Mouse (Mus musculus) effector memory CD4-positive, alpha-beta T cell, adult 7 months (primary cell): ENCODE results near the gene Defa32. TPM values are rescaled to one million over a fixed set of nuclear protein-coding genes. Genes with fewer than 3 reads are reported as not detected.

Experiments
- polyA plus RNA-seq: library from polyadenylated mRNA; unstranded; fragments of 100-300 nt; shearing (Covaris generic); gene quantifications from one replicate; pipeline ENCODE4 v1.2.1, GENCODE M21; 2017

The Defa32 gene
- polyA plus RNA-seq: not detected

GRCm38 (mm10) chr8:21528732-21529131 is at the start of gene Defa32:
Gene Defa32 (plus strand): TSS chr8:21529032.

GRCm38 (mm10) chr8:21508958-21509357 is 19.9 kb upstream of the Defa32 start, which contains the start of gene Defa20:
Gene Defa20 (plus strand): TSS chr8:21509258.

GRCm38 (mm10) chr8:21565086-21565485 is 36.3 kb downstream of the Defa32 start, which contains the start of gene Defa37:
Gene Defa37 (plus strand): TSS chr8:21565386.

Other genes starting within 250 kb of the Defa32 start
- not detected for gene Defa27, start 213.5 kb upstream of the Defa32 start, polyA plus RNA-seq
- gene Defa29, start 202.0 kb upstream of the Defa32 start, polyA plus RNA-seq: not detected
- not detected for gene Defa2, start 150.5 kb upstream of the Defa32 start, polyA plus RNA-seq
- not detected for gene Defa33, start 137.2 kb upstream of the Defa32 start, polyA plus RNA-seq
- not detected for gene Defa36, start 101.6 kb upstream of the Defa32 start, polyA plus RNA-seq
- not detected for gene Gm7849, start 72.5 kb upstream of the Defa32 start, polyA plus RNA-seq
- not detected for gene Defa20, start 19.8 kb upstream of the Defa32 start, polyA plus RNA-seq
- gene Defa37, start 36.4 kb downstream of the Defa32 start, polyA plus RNA-seq: not detected
- not detected for gene Defa28, start 54.0 kb downstream of the Defa32 start, polyA plus RNA-seq
- gene Gm7861, start 65.5 kb downstream of the Defa32 start, polyA plus RNA-seq: not detected
- not detected for gene Defa26, start 89.2 kb downstream of the Defa32 start, polyA plus RNA-seq
- gene Defa17, start 126.7 kb downstream of the Defa32 start, polyA plus RNA-seq: not detected
- gene Defa34, start 136.8 kb downstream of the Defa32 start, polyA plus RNA-seq: not detected
- not detected for gene AY761184, start 174.6 kb downstream of the Defa32 start, polyA plus RNA-seq
- not detected for gene Defa24, start 205.5 kb downstream of the Defa32 start, polyA plus RNA-seq